Mouse (Mus musculus) Patski (cell line): ENCODE data around the gene Abcc4. TPM values are rescaled to one million over a fixed set of nuclear protein-coding genes. Genes with fewer than 3 reads are reported as not detected.

Experiments
- ATAC-seq: fragments of 100-300 bp; one replicate; pipeline ENCODE4 v1.8.0; 2021
- CTCF ChIA-PET: fragments of 350-600 bp; sonication (Branson Sonifier 250); formaldehyde crosslinking; loops from one replicate; lab custom pipeline; 2022; ENCODE audit warnings: inconsistent platforms; lab: Charles Lee
- POLR2A ChIA-PET: fragments of 350-600 bp; sonication (Branson Sonifier 250); formaldehyde crosslinking; loops from one replicate; lab custom pipeline; 2022; ENCODE audit warnings: antibody characterized with exemption, inconsistent platforms; lab: Charles Lee
- DNase-seq: peaks from one replicate; pipeline ENCODE4 v3.0.0-alpha.2; 2011; ENCODE audit warnings: low read depth, low spot score
- H3K27me3 ChIP-seq: fragments of 371-371 bp; one replicate; pipeline ENCODE4 v1.5.1; 2021
- CTCF ChIP-seq: fragments of 100-300 bp; IDR thresholded peaks from one replicate; pipeline ENCODE4 v1.5.1; 2021
- in situ Hi-C: fragments of 300-500 bp; cut with MboI; formaldehyde crosslinking; loops from 3 replicates; pipeline ENCODE4 v1.11.1; 2018; ENCODE audit warnings: low pct_unique_long_range_greater_than_20kb, mixed read lengths
- polyA plus RNA-seq: library from polyadenylated mRNA; unstranded; gene quantifications from one replicate; pipeline ENCODE4 v1.2.3, GENCODE M21; 2021

Abcc4 gene
- polyA plus RNA-seq, 1 experiment from 2014 or later: 52.8 TPM

DNA sequence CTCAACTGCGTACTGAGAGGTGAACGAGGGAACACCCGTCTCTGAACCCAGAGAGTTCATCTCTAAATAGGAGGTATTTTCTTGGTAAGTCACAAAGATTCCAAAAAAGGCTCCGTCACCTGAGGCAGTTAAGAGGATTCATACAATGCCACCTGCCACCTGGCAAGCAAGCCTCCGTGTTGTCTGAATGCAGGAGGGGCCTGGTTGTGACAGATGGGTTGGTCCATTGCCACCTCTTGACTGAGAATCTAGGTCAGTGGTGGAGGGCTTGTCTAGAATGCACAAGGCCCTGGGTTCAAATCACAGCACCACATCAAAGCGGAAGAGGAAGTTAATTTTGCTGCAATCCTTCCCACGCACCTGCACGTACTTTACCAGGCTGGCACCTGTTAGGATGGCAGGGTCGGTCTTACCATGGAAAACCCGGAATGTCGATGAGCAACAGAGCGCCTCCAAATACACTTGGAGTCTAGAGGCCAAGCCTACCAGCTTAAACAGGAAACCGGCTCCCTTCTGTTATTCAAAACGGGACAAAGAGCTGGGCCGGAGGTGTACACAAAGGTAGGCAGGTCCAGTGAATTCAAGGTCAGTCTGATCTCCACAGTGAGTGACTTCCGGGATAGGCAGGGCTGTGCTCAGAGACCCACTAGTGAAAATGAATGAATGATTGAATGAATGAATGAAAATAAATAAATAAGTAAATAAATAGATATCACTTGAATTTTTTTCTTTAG is 9.3 kb downstream of the Abcc4 start:
- in situ Hi-C loops: no loop called here
- TF ChIP-seq CTCF: no peak
- no peak for ATAC-seq
- DNase-seq: no peak
- POLR2A ChIA-PET: no interaction called here
- H3K27me3 ChIP-seq: no peaks in the 10 kb centered on the region
- CTCF ChIA-PET: interaction anchor here (1.8 kb wide), 1 partner anchor 10 kb away, joined by 4 read pairs; no protein-coding TSS in a partner anchor

DNA sequence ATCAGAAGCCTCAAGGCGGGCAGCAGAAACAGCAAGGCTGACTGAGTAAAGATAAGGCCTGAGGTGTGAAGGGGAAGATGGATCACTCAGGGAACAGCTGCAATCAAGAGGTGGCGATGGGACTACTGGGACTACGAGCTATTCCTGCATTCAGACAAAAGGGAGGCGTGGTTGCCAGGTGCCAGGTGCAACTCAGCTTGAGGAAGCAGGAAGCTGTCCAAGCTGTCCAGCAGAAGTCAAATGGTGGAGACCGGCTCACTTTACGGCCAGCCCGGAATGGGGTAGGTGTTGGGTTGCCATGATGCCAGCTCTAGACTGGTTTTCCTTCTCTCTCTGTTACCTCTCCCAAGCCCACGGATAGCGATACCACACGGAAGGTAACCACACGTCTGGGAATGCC is 10.2 kb downstream of the Abcc4 start:
- H3K27me3 ChIP-seq: no peaks in the 10 kb centered on the region
- TF ChIP-seq CTCF: no peak
- in situ Hi-C loops: no loop called here
- ChIA-PET POLR2A (no interaction called here), CTCF (interaction anchor here (1.8 kb wide), 1 partner anchor 11 kb away, joined by 4 read pairs; no protein-coding TSS in a partner anchor)
- ATAC-seq: no peak
- DNase-seq: no peak

DNA sequence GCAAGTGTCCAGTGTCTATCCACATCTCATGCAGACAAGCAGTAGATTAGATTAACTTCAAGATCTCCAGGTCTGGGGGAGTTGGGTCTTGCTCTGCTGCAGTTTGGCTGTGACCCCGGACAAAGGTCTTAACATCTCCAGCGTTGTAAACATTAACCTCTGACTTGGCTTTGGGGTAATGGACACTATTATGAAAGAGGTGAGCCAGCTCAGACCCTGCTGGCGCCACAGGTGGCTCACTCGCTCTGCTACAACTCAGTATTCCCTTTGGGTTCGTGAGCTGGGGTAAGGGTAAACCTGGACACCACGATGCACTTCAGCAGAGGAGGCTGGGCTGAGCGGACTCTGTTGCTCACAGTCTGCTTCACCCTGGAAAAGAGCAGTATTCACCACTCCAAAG is 11.7 kb downstream of the Abcc4 start:
- ATAC-seq: no peak
- POLR2A ChIA-PET: no interaction called here
- H3K27me3 ChIP-seq: no peaks in the 10 kb centered on the region
- no peak for TF ChIP-seq CTCF
- DNase-seq: no peak
- in situ Hi-C loops: no loop called here
- CTCF ChIA-PET: no interaction called here

DNA sequence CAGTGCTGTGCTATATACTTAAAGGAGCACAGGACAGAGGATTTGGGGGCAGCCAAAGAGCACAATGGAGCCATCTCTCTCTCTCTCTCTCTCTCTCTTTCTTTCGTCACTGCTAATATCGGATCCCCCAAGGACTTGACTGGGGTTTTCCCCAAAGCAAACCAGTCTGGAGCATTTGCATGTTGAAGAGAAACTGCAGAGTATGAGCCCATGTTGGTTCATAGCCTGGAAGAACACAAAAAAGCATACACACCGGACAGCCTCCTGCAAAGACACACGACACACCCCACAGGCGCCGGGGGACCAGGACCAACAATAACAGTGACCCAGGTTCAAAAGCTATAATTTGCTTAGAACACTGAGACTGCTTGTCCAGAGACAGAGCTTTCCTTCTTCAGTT is 14.1 kb downstream of the Abcc4 start:
- ATAC-seq: peak; percentile 4

DNA sequence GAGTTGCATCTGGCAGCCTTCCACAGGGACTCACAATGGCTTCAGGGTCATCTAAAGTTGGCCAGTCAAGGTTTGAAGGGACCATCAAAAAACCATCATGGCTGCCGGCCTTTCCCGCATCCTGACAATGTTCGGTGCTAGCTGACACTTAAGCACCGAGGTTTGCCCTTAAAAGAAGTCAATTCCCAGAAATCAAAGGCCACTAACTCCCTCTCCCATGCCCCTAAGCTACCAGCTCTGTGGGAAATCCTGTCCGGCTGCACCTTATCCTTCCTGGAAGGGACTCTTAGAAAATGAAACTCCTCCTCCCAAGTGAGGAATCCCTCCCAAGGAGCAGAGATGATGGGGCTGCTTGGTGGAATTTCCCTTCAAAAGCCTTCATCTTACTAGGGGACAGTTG is 14.6 kb downstream of the Abcc4 start:
- ChIA-PET CTCF (no interaction called here), POLR2A (interaction anchor here (0.9 kb wide), 1 partner anchor 12 kb away, joined by 6 read pairs; no protein-coding TSS in a partner anchor)
- ATAC-seq (peak; percentile 9), DNase-seq (no peak)
- no peaks in the 10 kb centered on the region for H3K27me3 ChIP-seq
- no peak for TF ChIP-seq CTCF
- in situ Hi-C loops: no loop called here

More for the DNA sequence above, 14.1 kb downstream of the Abcc4 start:
- POLR2A ChIA-PET: no interaction called here
- H3K27me3 ChIP-seq: no peaks in the 10 kb centered on the region
- CTCF ChIA-PET: no interaction called here
- no peak for DNase-seq
- in situ Hi-C loops: no loop called here
- no peak for TF ChIP-seq CTCF

DNA sequence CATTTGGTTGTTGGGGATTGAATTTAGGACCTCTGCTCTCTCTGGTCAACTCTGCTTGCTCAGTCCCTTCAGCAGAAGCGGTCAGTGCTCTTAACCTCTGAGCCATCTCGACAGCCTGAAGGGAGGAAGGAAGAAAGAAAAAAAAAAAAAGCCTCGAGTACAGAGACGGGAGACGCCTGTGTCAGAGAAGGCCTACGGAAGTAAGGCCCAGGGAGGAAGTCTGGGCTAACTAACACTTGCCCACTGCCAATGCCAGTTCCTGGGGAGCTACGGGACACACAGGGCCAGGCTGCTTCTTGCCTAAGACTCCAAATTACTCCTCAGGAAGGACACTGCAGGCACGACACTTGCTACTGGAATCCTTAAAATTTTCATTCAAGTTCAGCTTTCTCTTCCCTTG is 15.1 kb downstream of the Abcc4 start:
- no peak for TF ChIP-seq CTCF
- DNase-seq (no peak), ATAC-seq (no peak)
- H3K27me3 ChIP-seq: no peaks in the 10 kb centered on the region
- ChIA-PET CTCF (no interaction called here), POLR2A (interaction anchor here (0.9 kb wide), 1 partner anchor 12 kb away, joined by 6 read pairs; no protein-coding TSS in a partner anchor)
- in situ Hi-C loops: no loop called here

DNA sequence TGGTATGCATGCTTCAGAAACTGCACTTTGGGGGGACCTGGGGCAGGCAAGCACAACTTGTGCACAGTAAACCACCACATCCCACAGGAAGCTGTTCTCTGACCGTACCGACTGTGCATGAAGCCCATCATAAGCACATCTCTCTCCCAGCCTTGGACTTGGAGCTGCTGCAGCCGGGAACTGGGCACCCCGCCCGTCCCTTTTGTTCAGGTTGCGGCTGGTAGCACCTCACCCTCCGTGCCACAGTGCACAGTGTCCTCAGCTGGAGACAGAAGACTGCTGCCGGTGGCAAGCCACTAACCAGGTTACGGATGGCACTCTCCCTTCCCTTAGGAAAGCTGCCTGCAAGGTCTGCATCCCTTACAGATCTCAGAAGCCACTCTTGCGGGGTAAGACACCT is 15.7 kb downstream of the Abcc4 start:
- no peak for TF ChIP-seq CTCF

DNA sequence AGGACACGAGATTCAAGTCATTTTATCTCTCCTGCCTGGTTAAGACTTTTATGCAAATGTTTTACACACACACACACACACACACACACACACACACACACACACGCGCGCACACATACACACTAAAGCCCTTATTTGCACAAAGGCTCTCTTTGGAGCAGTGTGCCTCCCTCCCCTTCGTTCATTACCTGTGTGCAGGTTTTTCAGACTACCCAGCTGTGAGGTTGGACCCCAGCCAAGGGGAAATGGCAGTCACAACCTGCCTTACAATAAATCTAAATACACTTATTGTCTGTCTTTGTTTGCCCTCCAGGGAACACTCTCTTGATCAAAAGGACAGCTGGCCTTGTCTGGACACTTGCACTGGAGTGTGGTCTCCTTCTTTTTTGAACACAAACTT is 17.4 kb downstream of the Abcc4 start:
- ATAC-seq (no peak), DNase-seq (no peak)
- TF ChIP-seq CTCF: no peak
- in situ Hi-C loops: no loop called here
- CTCF ChIA-PET: no interaction called here
- POLR2A ChIA-PET: interaction anchor here (1.1 kb wide), 1 partner anchor 10 kb away, joined by 3 read pairs; no protein-coding TSS in a partner anchor
- no peaks in the 10 kb centered on the region for H3K27me3 ChIP-seq

More for the DNA sequence above, 15.7 kb downstream of the Abcc4 start:
- in situ Hi-C loops: no loop called here
- no peak for DNase-seq
- H3K27me3 ChIP-seq: no peaks in the 10 kb centered on the region
- ATAC-seq: no peak
- POLR2A ChIA-PET: interaction anchor here (0.9 kb wide), 1 partner anchor 13 kb away, joined by 6 read pairs; no protein-coding TSS in a partner anchor
- CTCF ChIA-PET: no interaction called here

DNA sequence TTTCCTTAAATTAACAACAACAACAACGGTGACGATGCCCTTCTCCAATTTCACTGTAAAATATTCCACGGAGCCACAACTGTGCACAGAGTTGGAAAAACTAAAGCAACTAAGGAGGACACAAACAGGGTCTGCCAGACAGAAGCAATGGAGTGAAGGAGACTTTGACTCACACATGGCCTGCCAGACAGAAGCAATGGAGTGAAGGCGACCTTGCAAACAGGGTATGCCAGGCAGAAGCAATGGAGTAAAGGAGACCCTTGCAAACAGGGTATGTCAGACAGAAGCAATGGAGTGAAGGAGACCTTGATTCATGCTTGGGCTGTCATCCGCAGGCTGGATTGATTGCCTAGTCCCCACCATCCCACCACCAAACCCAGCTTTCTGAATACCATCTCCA is 19.2 kb downstream of the Abcc4 start:
- DNase-seq (no peak), ATAC-seq (peak; percentile 63)
- no peak for TF ChIP-seq CTCF
- ChIA-PET POLR2A (no interaction called here), CTCF (no interaction called here)
- in situ Hi-C loops: no loop called here
- no peaks in the 10 kb centered on the region for H3K27me3 ChIP-seq

DNA sequence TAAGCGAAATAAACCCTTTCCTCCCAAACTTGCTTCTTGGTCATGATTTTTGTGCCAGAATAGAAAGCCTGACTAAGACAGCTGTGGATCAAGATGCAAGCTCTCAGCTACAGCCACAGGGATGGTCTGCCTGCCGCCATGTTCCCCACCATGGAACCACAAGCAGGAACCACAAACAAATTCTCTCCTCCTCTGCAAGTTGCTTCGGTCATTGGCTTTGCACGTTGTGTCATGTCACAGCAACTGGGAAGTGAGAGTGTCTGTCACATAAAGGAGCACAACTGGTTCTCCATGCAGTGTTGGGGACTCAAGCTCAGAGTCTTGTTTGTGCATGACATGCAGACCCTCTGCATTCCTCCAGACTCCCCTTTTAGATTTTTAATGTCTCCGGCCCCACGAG is 20.4 kb downstream of the Abcc4 start:
- no peaks in the 10 kb centered on the region for H3K27me3 ChIP-seq
- DNase-seq (no peak), ATAC-seq (no peak)
- CTCF ChIA-PET: no interaction called here
- TF ChIP-seq CTCF: no peak
- in situ Hi-C loops: no loop called here
- POLR2A ChIA-PET: interaction anchor here (0.5 kb wide), 1 partner anchor 36 kb away, joined by 3 read pairs; no protein-coding TSS in a partner anchor

DNA sequence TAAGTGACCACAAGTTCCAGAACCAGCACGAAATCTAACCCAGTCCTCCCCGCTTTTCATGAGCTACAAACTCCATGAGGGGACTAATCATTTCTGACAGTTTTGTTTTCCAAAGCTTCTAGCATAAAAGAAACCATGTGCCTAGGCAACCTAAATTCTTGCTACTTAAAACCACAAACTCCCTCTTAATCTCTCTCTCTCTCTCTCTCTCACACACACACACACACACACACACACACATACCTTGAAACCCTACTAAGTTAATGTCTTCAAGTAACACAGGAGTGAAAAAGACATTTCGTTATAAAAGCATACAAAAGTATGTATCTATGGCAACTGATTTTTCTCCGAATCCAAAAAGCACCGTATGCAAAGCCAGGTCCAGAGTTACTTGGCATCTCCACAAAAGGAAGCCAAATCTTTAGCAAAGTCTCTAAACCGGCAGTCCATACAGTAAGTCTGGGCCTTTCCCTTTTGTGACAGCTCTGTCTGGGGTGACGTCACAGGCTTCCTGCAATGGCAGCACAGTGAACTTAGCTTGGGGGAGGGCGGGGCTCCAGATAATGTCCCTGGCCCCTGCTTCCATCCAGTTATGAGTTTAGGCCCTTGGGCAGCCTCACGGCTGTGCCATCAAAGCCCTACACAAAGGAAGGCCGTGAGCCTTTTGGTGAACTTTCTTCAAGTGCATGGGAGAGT is 23.5 kb downstream of the Abcc4 start:
- in situ Hi-C loops: no loop called here
- no peak for ATAC-seq
- no peak for TF ChIP-seq CTCF
- POLR2A ChIA-PET: no interaction called here
- CTCF ChIA-PET: interaction anchor here (0.9 to 1.3 kb wide), 4 partner anchors 15 to 55 kb away, joined by 3 read pairs; no protein-coding TSS in a partner anchor
- no peaks in the 10 kb centered on the region for H3K27me3 ChIP-seq
- DNase-seq: no peak
